Mouse (Mus musculus): ENCODE measurements around the gene Ddx54. TPM values are rescaled to one million over a fixed set of nuclear protein-coding genes. Genes with fewer than 3 reads are reported as not detected.

The Ddx54 gene
- polyA plus RNA-seq (2012; rRNA removed), result 35.2 and 40.2 TPM in 2 replicates

DNA sequence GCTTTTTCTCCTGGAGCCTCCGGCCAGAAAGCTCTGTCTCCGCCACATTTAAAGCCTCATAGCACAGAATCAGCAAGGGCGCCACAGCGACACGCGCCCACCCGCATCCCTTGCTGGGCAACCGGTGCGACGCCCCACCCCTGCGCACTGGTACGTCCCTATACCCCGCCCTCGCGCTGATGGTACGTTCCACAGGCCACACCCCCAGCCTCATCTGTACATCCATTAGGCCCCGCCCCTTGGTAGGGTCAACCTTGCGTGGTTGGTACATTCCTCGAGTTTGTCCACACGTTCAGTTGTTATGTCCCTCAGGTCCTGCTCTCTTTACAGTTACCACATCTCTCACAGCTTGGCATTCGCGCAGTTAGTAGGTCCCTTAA lies at the start of gene Ddx54, which contains the start of gene Rita1:
Gene Ddx54 (plus strand): TSS at position 298 of the 380 bp plus-strand sequence.
Gene Rita1 (minus strand): TSS at position 148 of the 380 bp plus-strand sequence.
- WGBS, result under 1% methylated on average over 22 of the region's 22 CpGs
- no peak for DNase-seq (ENCODE audit: low read depth, low spot score)

DNA sequence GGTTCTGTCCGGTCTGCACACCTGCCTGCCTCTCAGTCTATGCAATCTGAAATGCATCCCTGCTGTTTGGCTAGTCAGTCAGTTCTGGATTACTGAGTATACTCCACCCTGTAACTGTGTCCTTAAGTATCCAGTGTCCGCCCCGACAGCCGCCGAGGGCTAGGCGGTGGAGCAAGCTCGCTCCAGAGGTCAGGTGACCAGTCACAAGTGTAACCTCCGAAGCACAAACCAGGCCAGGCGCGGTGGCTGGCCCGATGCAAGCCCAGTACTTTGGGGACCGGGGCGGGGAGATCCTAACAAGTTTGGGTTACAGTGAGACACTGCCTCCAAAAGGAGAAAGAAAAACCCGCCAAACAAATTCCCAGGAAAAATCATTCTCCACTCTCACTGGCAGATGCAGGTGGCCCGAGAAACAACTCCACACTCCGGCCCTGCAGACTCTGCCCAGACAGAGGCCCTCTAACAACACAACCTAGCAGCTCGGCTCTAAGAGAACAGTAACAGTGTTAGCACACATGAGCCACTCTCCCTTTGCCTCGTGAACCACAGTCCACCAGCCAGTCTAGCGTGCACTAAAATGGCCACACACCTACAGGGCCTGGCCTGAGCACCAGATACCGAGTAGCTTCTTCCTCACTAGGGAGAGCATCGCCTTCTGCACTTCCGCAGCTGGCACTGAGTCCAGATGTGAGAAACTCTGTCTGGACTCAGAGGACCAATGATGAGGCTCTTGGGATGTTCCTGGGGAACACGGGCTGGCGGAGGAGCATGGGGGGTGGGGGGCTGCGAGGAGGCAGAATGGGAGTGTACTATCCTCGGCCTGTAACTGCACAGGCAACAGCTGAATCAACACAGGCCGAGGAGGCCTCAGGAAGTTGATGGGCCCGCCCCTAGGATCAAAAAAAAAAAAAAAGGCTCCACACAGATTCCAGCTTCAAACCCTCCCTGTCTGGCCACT lies 49.3 kb upstream of the Ddx54 start:
- peak; percentile 51 for DNase-seq (ENCODE audit: low read depth, low spot score)

DNA sequence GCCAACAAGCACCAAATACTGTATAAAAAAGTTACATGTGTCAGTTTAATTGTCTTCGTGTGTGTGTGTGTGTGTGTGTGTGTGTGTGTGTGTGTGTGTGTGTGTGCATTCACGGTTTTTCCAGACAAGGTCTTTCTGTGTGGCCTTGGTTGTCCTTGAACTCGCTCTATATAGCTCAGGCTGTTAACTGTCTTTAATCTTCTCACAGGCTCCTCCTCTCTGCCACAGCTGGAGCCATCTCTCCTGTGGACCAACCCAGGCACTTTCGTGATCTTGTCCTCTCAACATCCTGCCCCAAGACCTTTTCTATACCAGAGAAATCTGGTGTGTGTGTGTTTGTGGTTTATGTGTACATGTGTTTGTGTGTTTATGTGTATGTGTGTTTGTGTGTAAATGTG lies 48.6 kb upstream of the Ddx54 start:
- 15% methylated on average over 4 of the region's 4 CpGs for WGBS

More for the DNA sequence above, 49.3 kb upstream of the Ddx54 start:
- WGBS, result 17% methylated on average over 28 of the region's 28 CpGs

DNA sequence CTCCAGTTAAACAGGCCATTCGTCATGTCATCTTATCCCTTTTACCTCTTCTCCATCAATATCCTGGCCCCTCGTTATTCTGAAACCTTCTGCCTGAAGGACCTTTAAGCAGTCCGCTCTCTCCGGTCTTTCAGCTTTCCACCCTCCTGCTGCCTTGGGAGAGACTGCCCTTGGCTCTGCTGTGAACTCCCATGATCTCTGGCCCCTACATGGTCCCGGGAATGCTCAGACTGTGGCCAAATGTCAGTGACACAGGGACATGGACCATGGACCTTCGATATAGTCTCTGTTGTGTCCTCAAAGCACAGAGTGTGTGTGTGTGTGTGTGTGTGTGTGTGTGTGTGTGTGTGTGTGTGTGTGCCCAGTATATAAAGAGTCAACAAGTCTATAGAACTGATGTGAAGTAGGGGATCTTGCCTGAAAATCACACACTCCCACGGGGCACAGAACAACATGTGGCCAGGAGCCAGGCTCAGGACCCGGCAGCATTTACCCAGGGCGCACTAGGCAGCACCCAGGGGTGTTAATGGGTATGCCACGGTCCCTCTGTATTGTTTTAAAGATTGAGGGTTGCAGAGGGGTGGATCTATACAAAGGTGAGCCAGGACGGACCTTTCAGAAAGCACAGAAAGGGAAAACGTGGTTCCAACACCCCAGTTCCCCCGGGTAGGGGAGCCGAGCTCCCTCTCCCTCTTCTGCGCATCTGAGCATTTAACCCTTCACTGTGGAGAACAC lies 47.2 kb upstream of the Ddx54 start:
- DNase-seq (ENCODE audit: low read depth, low spot score), result no peak
- 39% methylated on average over 15 of the region's 15 CpGs for WGBS

More for the DNA sequence above, 48.6 kb upstream of the Ddx54 start:
- DNase-seq (ENCODE audit: low read depth, low spot score), result no peak

DNA sequence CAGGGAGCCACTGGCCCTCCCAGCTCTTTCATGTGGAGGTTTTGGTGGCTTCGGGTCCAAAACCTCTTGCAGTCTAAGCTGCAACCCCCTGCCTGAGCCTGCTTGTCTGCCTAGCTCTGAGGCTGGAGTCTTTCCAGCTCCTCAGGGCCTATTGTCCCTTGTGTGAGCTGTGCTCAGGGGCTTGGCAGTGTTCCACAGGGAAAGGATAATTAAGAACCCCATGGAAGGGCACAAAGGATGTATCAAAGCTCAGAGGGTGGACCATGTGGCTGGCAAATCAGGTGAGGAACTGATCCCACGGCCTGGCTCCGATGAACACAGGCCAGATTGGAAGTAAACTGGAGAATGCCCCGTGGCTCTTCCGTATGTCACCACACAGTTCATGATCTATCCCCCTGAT lies 46.4 kb upstream of the Ddx54 start:
- DNase-seq (ENCODE audit: low read depth, low spot score), result no peak

DNA sequence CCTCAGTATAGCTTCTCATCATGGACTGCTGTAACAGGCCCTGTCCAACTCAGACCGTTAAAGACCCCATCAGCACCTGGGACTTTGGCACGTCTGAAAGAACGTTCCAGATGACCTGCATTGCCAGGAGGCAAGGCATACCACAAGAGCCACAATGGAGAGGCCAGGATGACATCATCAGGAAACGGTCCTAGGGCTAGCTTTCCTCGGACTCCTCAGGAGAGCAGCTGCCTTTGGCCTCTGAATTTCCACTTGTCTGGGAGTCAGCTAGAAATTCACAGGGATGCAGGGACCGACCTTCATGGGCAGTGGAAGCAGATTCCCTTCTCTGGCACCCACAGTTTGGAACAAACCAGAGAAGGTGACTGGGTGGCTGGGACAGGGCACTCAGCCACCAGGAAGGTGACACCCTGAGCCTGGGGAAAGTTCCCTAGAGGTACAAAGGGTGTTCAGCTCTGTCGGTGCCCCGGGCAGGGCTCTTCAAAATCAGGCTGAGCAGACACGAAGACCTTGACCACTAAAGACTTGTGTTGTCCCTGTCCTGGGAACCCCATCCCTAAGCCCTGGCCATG lies 45.8 kb upstream of the Ddx54 start:
- 21% methylated on average over 9 of the region's 9 CpGs for WGBS

More for the DNA sequence above, 46.4 kb upstream of the Ddx54 start:
- 29% methylated on average over 5 of the region's 5 CpGs for WGBS

DNA sequence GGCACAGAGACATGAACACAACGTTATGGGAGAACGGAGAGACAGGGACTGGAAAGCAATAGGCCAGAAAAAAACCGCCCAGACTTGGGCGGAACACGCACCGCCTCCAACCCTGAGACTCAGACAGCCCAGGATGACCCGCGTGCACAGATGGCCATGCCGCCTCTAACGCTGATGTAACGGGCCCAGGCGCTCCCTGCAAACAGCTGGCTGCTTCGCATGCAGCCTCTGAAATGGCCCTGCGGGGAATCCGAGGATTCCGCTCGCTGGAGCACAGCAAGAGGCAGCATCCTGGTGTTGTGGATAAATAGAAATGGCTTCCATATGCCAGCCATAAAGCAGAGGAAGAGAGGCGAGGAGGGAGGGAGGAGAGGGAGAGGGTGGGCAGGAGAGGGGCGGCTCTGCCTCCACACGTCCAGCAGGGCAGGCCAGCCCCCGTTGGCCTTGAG lies 45.3 kb upstream of the Ddx54 start:
- 30% methylated on average over 21 of the region's 21 CpGs for WGBS
- DNase-seq (ENCODE audit: low read depth, low spot score), result no peak

More for the DNA sequence above, 45.8 kb upstream of the Ddx54 start:
- no peak for DNase-seq (ENCODE audit: low read depth, low spot score)

DNA sequence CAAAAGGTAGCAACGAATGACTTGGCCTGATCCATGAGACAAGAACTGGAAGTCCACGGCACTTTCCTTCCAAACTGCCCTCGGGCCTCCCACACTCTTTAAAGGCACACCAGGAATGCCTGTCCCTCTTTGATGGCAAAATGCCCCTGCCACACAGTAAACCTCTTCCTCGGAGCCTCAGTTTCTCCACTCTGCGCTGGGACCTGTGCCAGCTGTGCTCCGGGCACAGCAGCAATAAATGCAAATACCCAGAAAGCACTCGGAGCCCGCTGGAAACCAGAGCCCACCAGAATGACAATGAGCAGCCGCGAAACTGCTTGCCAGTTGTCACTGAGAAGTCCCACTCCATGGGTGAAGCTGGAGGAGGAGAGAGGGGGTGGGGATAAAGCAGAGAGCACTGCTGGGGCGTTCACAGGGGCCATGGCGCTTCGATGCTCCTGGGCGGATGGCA lies 44.8 kb upstream of the Ddx54 start:
- DNase-seq (ENCODE audit: low read depth, low spot score), result no peak
- 66% methylated on average over 14 of the region's 14 CpGs for WGBS

DNA sequence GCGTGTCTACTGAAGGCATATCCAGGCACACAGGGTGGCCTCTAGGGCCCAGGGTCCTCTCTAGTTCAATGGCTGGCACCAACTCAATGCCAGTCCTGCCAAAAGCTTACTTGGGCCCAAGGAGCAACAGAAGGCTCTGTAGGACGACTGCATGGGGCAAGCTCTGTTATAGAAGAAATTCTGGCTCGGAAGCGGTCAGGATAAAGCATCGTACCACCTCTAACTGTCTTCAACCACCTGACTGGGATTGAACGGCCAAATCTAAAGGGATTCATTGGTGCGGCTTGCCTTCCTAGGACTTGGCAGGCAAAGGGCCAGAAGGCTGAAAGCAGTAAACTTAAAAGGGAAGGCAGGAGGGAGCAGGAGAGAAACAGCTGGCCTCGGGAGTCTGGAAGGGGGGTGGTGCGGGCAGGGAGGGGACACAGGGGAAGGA lies 44.2 kb upstream of the Ddx54 start:
- WGBS, result 52% methylated on average over 9 of the region's 9 CpGs

DNA sequence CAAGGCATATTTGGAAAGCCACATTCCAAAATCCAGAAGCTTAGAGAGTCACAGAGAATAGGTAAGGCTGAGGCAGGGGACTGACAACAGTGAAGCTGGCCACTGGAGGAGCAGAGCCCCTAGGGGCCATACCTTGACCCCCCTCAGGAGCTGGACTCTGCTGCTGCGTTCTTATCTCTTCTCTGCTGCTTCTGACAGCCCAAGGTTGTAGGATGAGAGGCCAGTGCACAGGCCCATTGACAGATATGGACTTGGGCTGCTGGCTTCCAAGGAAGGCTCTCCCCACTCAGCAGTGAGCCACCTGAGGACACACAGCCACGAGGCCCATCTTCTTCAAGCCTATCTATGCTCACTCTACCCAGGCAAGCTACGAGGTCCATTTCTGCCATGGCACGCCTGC lies 43.6 kb upstream of the Ddx54 start:
- DNase-seq (ENCODE audit: low read depth, low spot score), result no peak

More for the DNA sequence above, 44.2 kb upstream of the Ddx54 start:
- no peak for DNase-seq (ENCODE audit: low read depth, low spot score)

DNA sequence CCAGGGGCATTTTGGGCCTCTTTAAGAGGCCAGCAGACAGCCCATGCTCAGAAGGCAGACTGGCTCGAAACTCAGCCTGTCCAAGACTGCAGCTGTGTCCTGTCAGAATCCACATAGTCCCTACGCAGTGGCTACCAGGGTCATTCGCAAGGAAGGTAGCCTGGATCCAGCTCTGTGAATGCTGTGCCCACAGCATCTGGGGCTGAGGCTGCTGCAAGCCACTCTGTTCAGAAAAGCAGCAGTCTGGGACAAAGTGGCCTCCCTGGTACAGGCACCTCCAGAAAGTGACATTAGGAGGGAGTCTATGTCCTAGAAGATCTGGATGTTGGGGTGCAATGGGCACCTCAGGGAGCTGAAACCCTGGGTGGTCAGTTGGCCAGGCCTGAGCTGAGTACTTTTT lies 42.7 kb upstream of the Ddx54 start:
- no peak for DNase-seq (ENCODE audit: low read depth, low spot score)
- WGBS, result 86% methylated on average over 3 of the region's 3 CpGs

More for the DNA sequence above, 43.6 kb upstream of the Ddx54 start:
- 89% methylated on average over 4 of the region's 4 CpGs for WGBS

DNA sequence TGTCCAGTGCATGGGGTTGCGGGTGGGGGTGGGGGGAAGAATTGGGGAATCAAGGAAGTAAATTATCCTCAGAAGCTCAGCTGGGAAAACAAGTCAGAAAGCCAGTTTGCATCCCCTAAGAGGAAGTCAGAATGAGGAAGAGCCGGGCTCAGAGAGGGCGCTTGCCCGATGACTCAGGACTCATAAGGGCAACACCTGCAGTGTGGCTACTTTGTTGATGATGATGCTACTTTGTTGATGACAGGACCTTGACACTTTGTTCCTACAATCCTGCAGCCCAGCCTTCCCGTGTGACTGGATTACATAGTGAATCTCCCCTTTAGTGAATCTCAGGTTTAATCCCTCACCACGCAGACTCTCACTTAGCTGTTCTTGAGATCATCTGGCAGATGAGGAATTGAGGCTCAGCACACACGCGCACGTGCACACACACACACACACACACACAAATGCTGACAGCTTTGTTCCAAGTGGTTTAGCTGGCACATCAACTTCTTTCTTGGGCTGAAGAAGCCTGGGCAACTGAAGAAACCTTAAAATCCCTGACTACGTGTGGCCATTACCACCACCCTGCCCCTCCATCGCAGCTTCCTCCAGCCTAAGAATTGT lies 42.1 kb upstream of the Ddx54 start:
- 58% methylated on average over 11 of the region's 11 CpGs for WGBS

DNA sequence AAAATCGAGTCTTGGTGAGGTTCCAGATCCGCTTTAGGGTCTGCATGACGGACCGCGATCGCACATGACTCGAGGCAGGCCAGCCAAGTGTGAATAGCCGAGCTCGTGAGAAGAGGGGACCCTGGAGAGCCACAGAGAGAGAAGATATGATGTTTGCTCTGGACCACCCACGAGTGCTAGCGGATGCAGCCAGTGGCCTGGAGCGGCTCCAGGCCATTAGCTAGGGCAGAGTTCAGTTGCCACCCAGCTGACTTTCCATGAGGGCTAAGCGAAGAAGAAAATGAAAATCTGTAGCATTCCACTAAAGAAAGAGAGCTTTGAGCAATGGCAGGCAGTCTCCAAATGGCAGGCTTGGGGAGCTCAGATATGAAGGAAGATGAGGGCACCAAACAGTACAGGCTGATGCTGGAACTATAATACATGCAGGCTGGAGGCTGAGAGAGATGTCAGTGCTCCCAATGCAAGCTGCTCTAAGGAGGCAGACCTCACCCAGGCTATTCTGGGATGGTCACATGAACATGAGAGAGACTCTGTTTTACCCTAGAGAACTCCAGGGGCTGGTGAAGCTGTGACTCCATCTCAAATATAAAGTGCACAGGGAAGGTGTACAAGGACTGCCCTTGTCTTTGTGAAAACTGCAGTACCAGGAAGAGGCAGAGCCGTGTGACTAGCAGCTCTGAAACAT lies 41.3 kb upstream of the Ddx54 start:
- WGBS, result 60% methylated on average over 14 of the region's 14 CpGs
- DNase-seq (ENCODE audit: low read depth, low spot score), result no peak

More for the DNA sequence above, 42.1 kb upstream of the Ddx54 start:
- no peak for DNase-seq (ENCODE audit: low read depth, low spot score)

DNA sequence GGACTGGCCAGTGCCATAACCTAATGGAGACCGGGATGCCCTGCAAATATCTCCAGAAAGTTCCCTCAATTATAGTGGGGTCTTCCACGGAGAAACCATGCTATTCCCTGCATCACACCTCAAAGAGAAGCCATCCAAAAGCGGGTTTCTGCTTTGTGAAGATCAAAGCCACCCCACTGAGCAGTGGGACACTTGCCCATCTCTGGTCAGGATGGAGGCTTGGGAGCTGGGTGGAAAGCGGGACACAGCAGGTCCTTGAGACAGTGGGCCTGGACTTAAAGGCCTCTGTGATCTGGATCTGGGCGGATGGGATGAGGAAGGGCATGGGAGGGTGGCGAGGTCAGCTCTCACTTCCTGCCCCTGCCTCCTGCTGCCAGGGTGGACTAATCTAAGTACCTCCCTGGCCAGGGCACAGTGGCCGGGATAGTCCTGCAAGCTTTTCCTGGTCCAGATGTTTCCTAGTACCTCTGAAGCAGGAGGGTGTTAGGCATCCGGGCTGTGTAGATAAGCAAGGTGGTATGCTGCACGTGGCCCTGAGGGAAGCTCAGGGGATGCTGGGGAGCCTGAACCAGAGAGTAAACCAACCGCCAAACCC lies 38.0 kb upstream of the Ddx54 start:
- 73% methylated on average over 10 of the region's 10 CpGs for WGBS
- DNase-seq (ENCODE audit: low read depth, low spot score), result no peak

DNA sequence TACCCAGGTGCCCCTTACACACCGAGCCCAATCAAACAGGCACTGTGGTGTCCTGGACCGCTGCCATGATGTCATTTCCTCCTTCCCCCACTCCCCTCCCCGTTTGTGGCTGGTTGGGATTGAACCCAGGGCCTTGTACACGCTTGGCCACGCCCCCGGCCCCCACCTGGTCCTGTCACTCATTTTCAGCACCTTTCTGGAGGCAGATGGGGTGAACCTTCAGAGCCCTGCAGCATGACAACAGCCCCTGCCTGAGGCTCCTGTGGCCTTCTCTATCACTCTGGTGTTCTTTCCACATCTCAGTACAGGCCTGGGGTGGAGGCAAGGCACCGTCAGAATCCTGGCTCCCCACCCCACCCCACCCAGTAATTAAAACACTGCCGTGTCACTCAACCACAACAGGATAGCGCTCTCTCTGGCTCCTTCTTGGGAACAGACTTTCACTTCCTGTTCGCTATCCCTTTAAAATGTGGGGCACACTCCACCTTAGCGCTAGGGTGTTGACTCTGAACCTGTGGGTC lies 35.7 kb upstream of the Ddx54 start:
- no peak for DNase-seq (ENCODE audit: low read depth, low spot score)
- 28% methylated on average over 11 of the region's 11 CpGs for WGBS

DNA sequence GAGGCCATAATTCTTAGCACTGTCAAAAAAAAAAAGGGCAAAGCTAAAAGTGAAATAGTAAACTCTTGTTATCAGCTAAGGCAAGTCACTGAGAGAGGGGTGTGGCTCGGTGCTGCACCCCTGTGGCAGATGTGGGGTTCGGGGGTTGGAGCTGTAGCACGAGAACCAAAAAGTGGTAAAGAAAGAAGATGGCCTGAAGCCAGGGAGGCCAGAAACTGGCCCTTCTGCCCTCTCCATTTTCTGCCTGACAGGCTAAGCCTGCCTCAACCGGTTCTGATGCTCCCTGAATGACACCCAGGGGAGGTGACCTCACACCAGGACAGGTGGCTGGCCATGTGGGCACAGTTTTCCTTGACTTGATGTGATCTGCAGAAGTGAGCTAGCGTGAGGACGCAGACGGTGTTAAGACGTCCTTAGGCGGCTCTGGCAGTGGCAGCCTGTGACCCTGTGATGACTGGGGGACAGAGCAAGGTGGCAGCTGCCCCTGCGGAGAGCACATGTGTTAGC lies 34.6 kb upstream of the Ddx54 start:
- no peak for DNase-seq (ENCODE audit: low read depth, low spot score)
- WGBS, result 30% methylated on average over 10 of the region's 10 CpGs

DNA sequence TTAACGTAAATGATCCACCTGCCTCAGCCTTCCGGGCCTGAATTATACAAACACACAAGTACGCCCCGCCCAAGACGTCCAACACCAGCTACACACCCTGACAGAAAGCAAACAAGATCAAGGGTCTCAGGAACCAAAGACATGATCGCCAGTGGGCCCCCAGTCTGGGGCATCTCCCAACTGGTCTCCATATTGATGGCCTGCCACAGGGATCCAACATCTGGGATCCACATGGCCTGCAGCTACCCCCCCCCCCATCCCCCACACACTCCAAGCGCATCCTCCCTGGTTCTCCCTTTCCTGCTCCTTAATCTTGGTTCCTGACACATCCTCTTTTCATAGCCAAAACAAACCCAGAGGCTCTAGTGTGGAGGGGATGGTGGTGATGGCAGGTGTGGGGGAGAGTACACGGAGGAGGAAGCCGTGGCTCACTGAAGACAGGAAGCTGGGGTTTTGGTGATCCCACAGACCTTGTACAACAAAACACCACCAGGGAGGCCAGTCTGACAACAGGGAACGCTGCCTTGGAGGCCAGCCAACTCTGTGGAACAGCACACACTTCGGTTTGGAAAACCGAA lies 33.9 kb upstream of the Ddx54 start:
- DNase-seq (ENCODE audit: low read depth, low spot score), result no peak
- WGBS, result 13% methylated on average over 12 of the region's 12 CpGs
